30 mouse cellular contexts compared by ENCODE assay signal in genomic region chr6:126770146-126770731, GRCm38 (mm10). TPM values are rescaled to one million over a fixed set of nuclear protein-coding genes. Genes with fewer than 3 reads are reported as not detected.
DNase-seq lines count a peak whose midpoint lies in the region; ATAC-seq and TF ChIP-seq lines count a peak whose summit lies in the region.
"Had no signal": no experiment of that assay in that cellular context is flagged by ENCODE, and none has a peak within 500 bp of the region (broad histone marks: within the 10 kb centered on the region; RNA-seq: fewer than 3 reads in every experiment).

No protein-coding gene starts in this region.

- no peak overlapping the region for H3K4me3 ChIP-seq in layer of hippocampus, adult 2 months
- H3K4me3 ChIP-seq in neural tube, embryonic 13.5 days = no peak overlapping the region
- H3K4me3 ChIP-seq: embryonic facial prominence, embryonic 13.5 days; forebrain, embryonic 10.5 days; heart, embryonic 13.5 days; intestine, embryonic 15.5 days; midbrain, embryonic 12.5 days; myocyte had no signal

- no peaks in the 10 kb centered on the region for H3K36me3 ChIP-seq in neural tube, embryonic 13.5 days
- H3K36me3 ChIP-seq: embryonic facial prominence, embryonic 13.5 days; forebrain, embryonic 10.5 days; heart, embryonic 13.5 days; intestine, embryonic 15.5 days; midbrain, embryonic 12.5 days had no signal

- WGBS in neural tube, embryonic 13.5 days = 57% methylated on average over 12 of the region's 12 CpGs

- peak overlapping the region; percentile 75; the same call in 1 of the 2 replicates for H3K27ac ChIP-seq in layer of hippocampus, adult 2 months
- peak overlapping the region; percentile 84 for H3K27ac ChIP-seq in neural tube, embryonic 13.5 days (replicated peaks)
- H3K27ac ChIP-seq: embryonic facial prominence, embryonic 13.5 days; forebrain, embryonic 10.5 days; heart, embryonic 13.5 days; intestine, embryonic 15.5 days; liver, embryonic 14.5 days; midbrain, embryonic 12.5 days had no signal

- H3K4me1 ChIP-seq in neural tube, embryonic 13.5 days (replicated peaks) = peaks cover 40% of the 10 kb centered on the region
- H3K4me1 ChIP-seq: intestine, embryonic 15.5 days had no signal

- no peaks in the 10 kb centered on the region for H3K9me3 ChIP-seq in neural tube, embryonic 13.5 days
- H3K9me3 ChIP-seq: embryonic facial prominence, embryonic 13.5 days; forebrain, embryonic 10.5 days; heart, embryonic 13.5 days; intestine, embryonic 15.5 days; midbrain, embryonic 12.5 days had no signal

- H3K4me2 ChIP-seq in neural tube, embryonic 13.5 days = no peak overlapping the region
- H3K4me2 ChIP-seq: embryonic facial prominence, embryonic 13.5 days; heart, embryonic 13.5 days; intestine, embryonic 15.5 days; midbrain, embryonic 12.5 days had no signal

- no peak for ATAC-seq in neural tube, embryonic 13.5 days (ENCODE audit: low read depth)
- ATAC-seq in megakaryocyte-erythroid progenitor cell, adult 5-6 weeks (replicated peaks; ENCODE audit: low FRiP score, low TSS enrichment, poor library complexity, severe bottlenecking) = no peak
- ATAC-seq: forebrain, embryonic 16.5 days; intestine, embryonic 15.5 days; Patski had no signal

- H3K27me3 ChIP-seq in neural tube, embryonic 13.5 days = 0 out of 2 replicates have a peak, but pooled peaks cover 5% of the 10 kb centered on the region
- H3K27me3 ChIP-seq: intestine, embryonic 15.5 days had no signal

- DNase-seq in cerebellum, postnatal 25 days = peak; percentile 23 to 30
- no peak for DNase-seq in cerebellum, postnatal 4 days (ENCODE audit: low spot score in 2 of 2)
- DNase-seq in layer of hippocampus, adult 2 months (ENCODE audit: low spot score in 2 of 2) = no peak
- DNase-seq in layer of hippocampus, postnatal 14 days (ENCODE audit: low spot score in 2 of 2) = no peak
- no peak for DNase-seq in neural tube, embryonic 10.5 days (ENCODE audit: extremely low spot score, low spot score)
- DNase-seq: adrenal gland, postnatal 10 days; gastrocnemius, postnatal 10 days; heart, postnatal 10 days; kidney, adult 2 months; kidney, postnatal 36 days; layer of hippocampus, postnatal 36 days; liver; lung, adult 2 months; lung, postnatal 14 days; right cerebral cortex, postnatal 14 days had no signal

- TF ChIP-seq CTCF in layer of hippocampus, adult 2 months (conservative IDR thresholded peaks at IDR 0.05) = no peak

- no peak overlapping the region for H3K9ac ChIP-seq in neural tube, embryonic 13.5 days
- H3K9ac ChIP-seq: embryonic facial prominence, embryonic 13.5 days; heart, embryonic 13.5 days; intestine, embryonic 15.5 days; liver, embryonic 14.5 days; midbrain, embryonic 12.5 days had no signal

RNA-seq across cellular contexts. Expression of gene Kcna6, which starts 29.8 kb away (rescaled TPM):
- 10 to 100 TPM; 46.6 to 48.5 TPM for total RNA-seq in layer of hippocampus, adult 2 months (2021)
- 10 to 100 TPM; 47.9 to 48.4 TPM for total RNA-seq in layer of hippocampus, postnatal 14 days (2021)
- polyA plus RNA-seq in neural tube, embryonic 13.5 days (2015; fragmentation: Nextera tagmentation; extraction: Ambion mirVana) = 19.9 and 26.1 TPM in 2 replicates
- total RNA-seq in megakaryocyte-erythroid progenitor cell, adult 5-6 weeks (2014; fragmentation: Nextera tagmentation) = not detected in 2 replicates
- not detected in 2 replicates for total RNA-seq in megakaryocyte-erythroid progenitor cell, adult 5-6 weeks (2017)
- total RNA-seq: common myeloid progenitor, adult 5-6 weeks; hematopoietic stem cell, adult 5-6 weeks; megakaryocyte progenitor cell, adult 5-6 weeks; MEL had no signal
- polyA plus RNA-seq: myocyte had no signal

Comparison
In these comparisons a context has a peak if more than half of its experiments do, and no peak if none do; other contexts are left out.
1. DNase-seq: peak in cerebellum, postnatal 25 days (2 of 2); none in cerebellum, postnatal 4 days (0 of 2), layer of hippocampus, adult 2 months (0 of 2), layer of hippocampus, postnatal 14 days (0 of 2) and neural tube, embryonic 10.5 days (single experiment).
2. RNA of gene Kcna6, which starts 29.8 kb away (total RNA-seq): 46.6 to 48.5 TPM in layer of hippocampus, adult 2 months and 47.9 to 48.4 TPM in layer of hippocampus, postnatal 14 days; not detected in megakaryocyte-erythroid progenitor cell, adult 5-6 weeks; every median in the first group is over 10 times any median in the second.